Mouse (Mus musculus): Measurements from ENCODE around the gene Trmt13.

GRCm38 (mm10) chr3:116658928-116659565, 44.7 kb upstream of the Trmt13 start:
- TF ChIP-seq CTCF (IDR thresholded peaks at IDR 0.05; ENCODE audit: extremely low read depth, insufficient read depth, low read length) (no peak), POLR2A (IDR thresholded peaks at IDR 0.05; ENCODE audit: extremely low read depth, insufficient read depth, low read length) (no peak)
